Mouse (Mus musculus) c-Kit-positive CD71-positive TER-119-positive erythroid progenitor cells, embryonic 14.5 days (primary cell): Measurements from ENCODE around the gene Sh2d6.
"Not testable (repeated sequence)": the region's sequence is repeated elsewhere in the genome, so short reads cannot be mapped to it uniquely, and the experiment has no call there.

Experiments used
- DNase-seq: peaks from one replicate; pipeline ENCODE4 v3.0.0-alpha.2; 2013; ENCODE audit warnings: low spot score

The Sh2d6 gene

GRCm38 (mm10) chr6:72535165-72535564 lies 13.7 kb upstream of the Sh2d6 start:
- DNase-seq = peak; percentile 82

- DNase-seq = peak; percentile 60
Observed at GRCm38 (mm10) chr6:72534035-72534809, 12.7 kb upstream of the Sh2d6 start.

- DNase-seq = not testable (repeated sequence)
Observed at GRCm38 (mm10) chr6:72533555-72533954, 12.0 kb upstream of the Sh2d6 start.

GRCm38 (mm10) chr6:72532580-72532979 lies 11.1 kb upstream of the Sh2d6 start:
- no peak for DNase-seq

GRCm38 (mm10) chr6:72528410-72529151 lies 7.1 kb upstream of the Sh2d6 start:
- DNase-seq = no peak

GRCm38 (mm10) chr6:72527070-72527469 lies 5.6 kb upstream of the Sh2d6 start:
- DNase-seq = no peak

- DNase-seq = no peak
Observed at GRCm38 (mm10) chr6:72524160-72524559, 2.7 kb upstream of the Sh2d6 start.

- DNase-seq = no peak
Observed at GRCm38 (mm10) chr6:72523222-72523621, 1.7 kb upstream of the Sh2d6 start.

- DNase-seq = no peak
Observed at GRCm38 (mm10) chr6:72522288-72522687, 781 bp upstream of the Sh2d6 start.

GRCm38 (mm10) chr6:72520904-72521303 lies 603 bp downstream of the Sh2d6 start:
- no peak for DNase-seq

- no peak for DNase-seq
Observed at GRCm38 (mm10) chr6:72519892-72520663, 1.4 kb downstream of the Sh2d6 start.

- no peak for DNase-seq
Observed at GRCm38 (mm10) chr6:72519303-72519702, 2.2 kb downstream of the Sh2d6 start.

- DNase-seq = no peak
Observed at GRCm38 (mm10) chr6:72518842-72519241, 2.7 kb downstream of the Sh2d6 start.

GRCm38 (mm10) chr6:72515644-72516043 lies 5.9 kb downstream of the Sh2d6 start:
- DNase-seq = no peak

- DNase-seq = no peak
Observed at GRCm38 (mm10) chr6:72513071-72513440, 8.5 kb downstream of the Sh2d6 start.

- DNase-seq = peak; percentile 77
Observed at GRCm38 (mm10) chr6:72512386-72513070, 9.0 kb downstream of the Sh2d6 start.

GRCm38 (mm10) chr6:72510686-72511421 lies 10.7 kb downstream of the Sh2d6 start:
- DNase-seq = no peak

GRCm38 (mm10) chr6:72509872-72510435 lies 11.6 kb downstream of the Sh2d6 start:
- no peak for DNase-seq

GRCm38 (mm10) chr6:72508596-72508995 lies 12.9 kb downstream of the Sh2d6 start:
- DNase-seq = no peak

GRCm38 (mm10) chr6:72506104-72506503 lies 15.4 kb downstream of the Sh2d6 start:
- DNase-seq = no peak

- no peak for DNase-seq
Observed at GRCm38 (mm10) chr6:72503939-72504338, 17.6 kb downstream of the Sh2d6 start.
